Mouse (Mus musculus) small intestine, adult 2 months (tissue): ENCODE results near the gene Il34. TPM values are rescaled to one million over a fixed set of nuclear protein-coding genes. Genes with fewer than 3 reads are reported as not detected.

Experiments
- H3K27ac ChIP-seq: fragments of 200-500 bp; 2 replicates; pipeline ENCODE4 v1.5.1; 2012; ENCODE audit warnings: low read depth, low read length, control low read depth, inconsistent platforms; ENCODE audit not compliant: insufficient read depth
- H3K27me3 ChIP-seq: fragments of 200-500 bp; 2 replicates; pipeline ENCODE4 v1.6.1; 2012; ENCODE audit warnings: mild to moderate bottlenecking, moderate library complexity, low read length, inconsistent platforms; ENCODE audit not compliant: control insufficient read depth, insufficient read depth
- H3K36me3 ChIP-seq: fragments of 200-500 bp; 2 replicates; pipeline ENCODE4 v1.6.1; 2012; ENCODE audit warnings: mild to moderate bottlenecking, low read length, control low read depth, inconsistent platforms; ENCODE audit not compliant: control insufficient read depth, insufficient read depth
- H3K4me1 ChIP-seq: fragments of 200-500 bp; 2 replicates; pipeline ENCODE4 v1.6.1; 2012; ENCODE audit warnings: low read length, inconsistent platforms, mixed read lengths; ENCODE audit not compliant: control insufficient read depth, insufficient read depth, insufficient read length
- H3K4me3 ChIP-seq: fragments of 200-500 bp; 2 replicates; pipeline ENCODE4 v1.5.1; 2012; ENCODE audit warnings: low read depth, mild to moderate bottlenecking, control low read depth, inconsistent platforms, low read length, moderate library complexity
- CTCF ChIP-seq: fragments of 200-500 bp; IDR thresholded peaks from 2 replicates; pipeline ENCODE4 v1.5.1; 2012; ENCODE audit warnings: low read depth, mild to moderate bottlenecking, control low read depth, inconsistent platforms, low read length, moderate library complexity, mixed read lengths; ENCODE audit not compliant: insufficient replicate concordance, insufficient read length; ENCODE audit errors: extremely low read depth
- POLR2A ChIP-seq: fragments of 200-500 bp; IDR thresholded peaks from 2 replicates; pipeline ENCODE4 v1.6.1; 2012; ENCODE audit warnings: low read depth, mild to moderate bottlenecking, control low read depth, inconsistent platforms, low read length, moderate library complexity
- WGBS: fragments of 180-500 bp; shearing (Covaris S2); methylation state at CpG from one replicate; pipeline ENCODE4 v1.1.7; 2018; 5-methylcytosine and 5-hydroxymethylcytosine counted together
- polyA plus RNA-seq: library from polyadenylated mRNA; depleted of rRNA; stranded (reverse); fragments of >200 nt; gene quantifications from 2 replicates; pipeline ENCODE4 v1.2.3, GENCODE M21; 2012

The Il34 gene
- polyA plus RNA-seq, 1 experiment = 16.7 TPM

- 78% methylated on average over 2 of the region's 2 CpGs for WGBS
- Histone ChIP-seq H3K27ac (no peak overlapping the region), H3K27me3 (no peaks in the 10 kb centered on the region), H3K4me3 (no peak overlapping the region), H3K4me1 (no peaks in the 10 kb centered on the region), H3K36me3 (peaks cover 84% of the 10 kb centered on the region)
- no peak for TF ChIP-seq POLR2A
- TF ChIP-seq CTCF = no peak
These were observed 14.5 kb upstream of the Il34 start for GRCm38 (mm10) chr8:110820257-110820656.

GRCm38 (mm10) chr8:110818593-110818992, 12.9 kb upstream of the Il34 start:
- Histone ChIP-seq H3K36me3 (peaks cover 87% of the 10 kb centered on the region), H3K4me1 (no peaks in the 10 kb centered on the region), H3K27ac (no peak overlapping the region), H3K27me3 (no peaks in the 10 kb centered on the region), H3K4me3 (no peak overlapping the region)
- no peak for TF ChIP-seq CTCF
- TF ChIP-seq POLR2A = no peak
- WGBS = 66% methylated on average over 3 of the region's 3 CpGs

- no peaks in the 10 kb centered on the region for H3K4me1 ChIP-seq
- H3K27ac ChIP-seq = no peak overlapping the region
- 85% methylated on average over 1 of the region's 1 CpGs for WGBS
- peaks cover 91% of the 10 kb centered on the region for H3K36me3 ChIP-seq
- TF ChIP-seq POLR2A (no peak), CTCF (no peak)
- no peak overlapping the region for H3K4me3 ChIP-seq
- no peaks in the 10 kb centered on the region for H3K27me3 ChIP-seq
These were observed 11.3 kb upstream of the Il34 start for GRCm38 (mm10) chr8:110816990-110817389.

- Histone ChIP-seq H3K27me3 (no peaks in the 10 kb centered on the region), H3K4me3 (no peak overlapping the region), H3K4me1 (no peaks in the 10 kb centered on the region), H3K36me3 (peaks cover 92% of the 10 kb centered on the region), H3K27ac (no peak overlapping the region)
- 72% methylated on average over 3 of the region's 3 CpGs for WGBS
- TF ChIP-seq POLR2A = no peak
- TF ChIP-seq CTCF = no peak
These were observed 9.6 kb upstream of the Il34 start for GRCm38 (mm10) chr8:110815308-110815707.

- TF ChIP-seq CTCF (no peak), POLR2A (no peak)
- 81% methylated on average over 7 of the region's 7 CpGs for WGBS
- peaks cover 83% of the 10 kb centered on the region for H3K36me3 ChIP-seq
- no peaks in the 10 kb centered on the region for H3K27me3 ChIP-seq
- H3K4me3 ChIP-seq = no peak overlapping the region
- no peaks in the 10 kb centered on the region for H3K4me1 ChIP-seq
- H3K27ac ChIP-seq = peak overlapping the region; percentile 44; the same call in 1 of the 2 replicates
These were observed 7.5 kb upstream of the Il34 start for GRCm38 (mm10) chr8:110813081-110813812.

GRCm38 (mm10) chr8:110812349-110813080, 6.8 kb upstream of the Il34 start:
- no peak overlapping the region for H3K4me3 ChIP-seq
- WGBS = 88% methylated on average over 7 of the region's 7 CpGs
- peak overlapping the region; percentile 27; the same call in 1 of the 2 replicates for H3K27ac ChIP-seq
- peaks cover 76% of the 10 kb centered on the region for H3K36me3 ChIP-seq
- TF ChIP-seq POLR2A (no peak), CTCF (no peak)
- H3K4me1 ChIP-seq = no peaks in the 10 kb centered on the region
- H3K27me3 ChIP-seq = no peaks in the 10 kb centered on the region

GRCm38 (mm10) chr8:110811793-110812192, 6.1 kb upstream of the Il34 start:
- Histone ChIP-seq H3K27me3 (no peaks in the 10 kb centered on the region), H3K36me3 (peaks cover 69% of the 10 kb centered on the region), H3K27ac (no peak overlapping the region), H3K4me1 (no peaks in the 10 kb centered on the region), H3K4me3 (no peak overlapping the region)
- no peak for TF ChIP-seq POLR2A
- no peak for TF ChIP-seq CTCF
- WGBS = 88% methylated on average over 7 of the region's 7 CpGs

- H3K27ac ChIP-seq = no peak overlapping the region
- WGBS = 92% methylated on average over 3 of the region's 3 CpGs
- TF ChIP-seq CTCF (no peak), POLR2A (no peak)
- H3K27me3 ChIP-seq = no peaks in the 10 kb centered on the region
- peaks cover 64% of the 10 kb centered on the region for H3K36me3 ChIP-seq
- H3K4me1 ChIP-seq = no peaks in the 10 kb centered on the region
- no peak overlapping the region for H3K4me3 ChIP-seq
These were observed 5.4 kb upstream of the Il34 start for GRCm38 (mm10) chr8:110811116-110811515.
